Mouse (Mus musculus) testis, adult 2 months (tissue): ENCODE results near the gene Casz1. TPM values are rescaled to one million over a fixed set of nuclear protein-coding genes. Genes with fewer than 3 reads are reported as not detected.

Experiments used
- H3K27ac ChIP-seq: fragments of 200-500 bp; 2 replicates; pipeline ENCODE4 v1.5.1; 2012; ENCODE audit warnings: low read depth, low read length; ENCODE audit not compliant: control insufficient read depth, insufficient read depth
- H3K27me3 ChIP-seq: fragments of 200-500 bp; 2 replicates; pipeline ENCODE4 v1.6.1; 2012; ENCODE audit warnings: mild to moderate bottlenecking, low read length, moderate library complexity; ENCODE audit not compliant: control insufficient read depth, insufficient read depth
- H3K36me3 ChIP-seq: fragments of 200-500 bp; 2 replicates; pipeline ENCODE4 v1.6.1; 2012; ENCODE audit warnings: mild to moderate bottlenecking, low read length; ENCODE audit not compliant: control insufficient read depth, insufficient read depth
- H3K4me1 ChIP-seq: fragments of 200-500 bp; 2 replicates; pipeline ENCODE4 v1.6.1; 2012; ENCODE audit warnings: low read length; ENCODE audit not compliant: control insufficient read depth, insufficient read depth
- H3K4me3 ChIP-seq: fragments of 200-500 bp; 2 replicates; pipeline ENCODE4 v1.5.1; 2012; ENCODE audit warnings: low read depth, mild to moderate bottlenecking, low read length, moderate library complexity, mixed read lengths; ENCODE audit not compliant: control insufficient read depth
- CTCF ChIP-seq: fragments of 200-500 bp; IDR thresholded peaks from 2 replicates; pipeline ENCODE4 v1.5.1; 2012; ENCODE audit warnings: low read depth, mild to moderate bottlenecking, inconsistent platforms, low read length, moderate library complexity; ENCODE audit not compliant: control insufficient read depth, insufficient read depth, insufficient replicate concordance
- POLR2A ChIP-seq: fragments of 200-500 bp; IDR thresholded peaks from 2 replicates; pipeline ENCODE4 v1.6.1; 2012; ENCODE audit warnings: low read depth, mild to moderate bottlenecking, inconsistent platforms, low read length, moderate library complexity; ENCODE audit not compliant: control insufficient read depth
- polyA plus RNA-seq: library from polyadenylated mRNA; depleted of rRNA; stranded (reverse); fragments of >200 nt; gene quantifications from 2 replicates; pipeline ENCODE4 v1.2.3, GENCODE M21; 2012

Casz1 gene
- polyA plus RNA-seq, 1 experiment = 8.5 TPM

DNA sequence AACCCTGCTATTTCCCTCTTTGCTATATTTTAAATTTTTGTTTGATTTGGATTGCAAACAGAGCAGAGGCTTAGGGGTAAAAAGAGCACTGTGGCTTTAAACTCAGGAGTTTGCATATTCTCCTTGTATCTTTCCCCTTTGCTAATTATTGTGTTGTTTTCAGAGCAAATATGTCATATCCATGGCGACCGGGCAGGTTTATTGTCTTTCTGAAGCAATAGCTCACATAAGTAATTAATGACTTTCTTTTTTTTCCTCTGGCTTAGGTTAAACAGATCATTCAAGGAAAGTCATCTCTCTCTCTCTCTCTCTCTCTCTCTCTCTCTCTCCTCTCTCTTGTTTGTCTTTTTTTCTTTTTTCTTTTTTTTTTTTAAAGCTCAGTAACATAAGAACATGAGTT, 4.6 kb downstream of the Casz1 start:
- Histone ChIP-seq H3K27me3 (peaks cover 5% of the 10 kb centered on the region), H3K4me3 (no peak overlapping the region), H3K36me3 (no peaks in the 10 kb centered on the region), H3K4me1 (peaks cover 14% of the 10 kb centered on the region), H3K27ac (no peak overlapping the region)
- TF ChIP-seq CTCF = no peak
- no peak for TF ChIP-seq POLR2A

DNA sequence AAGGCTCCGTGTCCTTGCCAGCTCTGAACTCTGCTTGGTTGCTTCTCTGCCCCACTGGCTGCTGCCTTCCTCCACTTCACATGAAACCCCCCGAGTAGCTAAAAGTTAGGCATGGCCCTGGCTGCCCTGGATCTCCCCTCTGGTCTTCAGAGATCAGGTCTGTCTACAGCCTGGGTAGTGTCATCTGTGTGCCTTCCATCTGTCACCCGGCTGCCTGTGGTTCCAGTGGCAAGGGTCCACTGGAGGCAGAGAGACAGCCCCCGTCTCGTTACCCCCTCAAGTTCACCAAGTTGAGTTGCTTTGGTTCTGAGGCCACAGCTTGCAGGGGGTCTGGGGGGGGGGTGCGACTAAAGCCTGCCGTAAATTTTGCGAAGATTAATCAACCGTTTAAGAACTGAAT, 6.5 kb downstream of the Casz1 start:
- Histone ChIP-seq H3K4me1 (peaks cover 6% of the 10 kb centered on the region), H3K36me3 (no peaks in the 10 kb centered on the region), H3K27ac (no peak overlapping the region), H3K27me3 (peaks cover 4% of the 10 kb centered on the region), H3K4me3 (no peak overlapping the region)
- TF ChIP-seq POLR2A = no peak
- no peak for TF ChIP-seq CTCF

DNA sequence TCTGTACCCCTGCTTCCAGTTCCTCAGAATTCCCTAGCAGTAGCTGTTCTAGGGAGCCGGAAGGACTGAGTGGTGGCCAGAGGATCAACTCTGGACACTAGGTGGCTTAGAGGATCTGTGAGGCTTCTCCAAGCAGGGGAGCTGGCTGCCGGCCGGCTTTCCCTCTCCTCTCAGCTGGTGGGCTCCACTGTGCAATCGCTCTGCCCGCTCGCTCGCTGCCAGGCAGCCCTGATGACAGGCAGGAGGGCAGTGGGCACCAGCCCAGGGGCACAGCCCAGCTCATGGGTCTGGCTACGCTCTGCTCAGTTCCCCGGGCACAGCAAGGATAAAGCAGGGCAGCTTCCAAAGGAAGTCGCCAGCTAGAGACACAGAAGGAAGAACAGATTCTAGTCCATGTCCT, 7.7 kb downstream of the Casz1 start:
- Histone ChIP-seq H3K4me3 (no peak overlapping the region), H3K36me3 (no peaks in the 10 kb centered on the region), H3K27ac (no peak overlapping the region), H3K27me3 (no peaks in the 10 kb centered on the region), H3K4me1 (no peaks in the 10 kb centered on the region; the same call in none of the 2 replicates)
- TF ChIP-seq POLR2A (no peak), CTCF (no peak)

DNA sequence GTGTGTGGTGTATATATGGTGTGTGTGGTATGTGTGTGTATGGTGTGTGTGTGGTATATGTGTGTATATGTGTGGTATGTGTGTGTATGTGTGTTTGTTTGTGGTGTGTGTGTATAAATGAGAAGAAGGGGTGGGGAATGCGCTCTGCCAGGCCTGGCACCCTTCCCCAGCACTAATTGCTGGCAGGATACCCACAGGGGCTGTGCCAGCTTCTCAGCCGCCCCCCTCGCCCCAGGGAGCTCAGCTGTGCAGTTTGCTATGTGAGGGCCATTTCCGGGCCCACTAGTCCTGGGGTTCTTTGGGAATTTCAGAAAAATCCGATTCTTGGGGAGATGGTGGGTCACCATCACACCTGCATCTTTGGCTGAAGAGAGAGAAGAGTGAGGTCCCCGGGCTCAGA, 9.0 kb downstream of the Casz1 start:
- Histone ChIP-seq H3K36me3 (no peaks in the 10 kb centered on the region), H3K4me1 (no peaks in the 10 kb centered on the region; the same call in 1 of the 2 replicates), H3K4me3 (no peak overlapping the region), H3K27ac (no peak overlapping the region), H3K27me3 (no peaks in the 10 kb centered on the region)
- TF ChIP-seq CTCF = no peak
- TF ChIP-seq POLR2A = no peak

DNA sequence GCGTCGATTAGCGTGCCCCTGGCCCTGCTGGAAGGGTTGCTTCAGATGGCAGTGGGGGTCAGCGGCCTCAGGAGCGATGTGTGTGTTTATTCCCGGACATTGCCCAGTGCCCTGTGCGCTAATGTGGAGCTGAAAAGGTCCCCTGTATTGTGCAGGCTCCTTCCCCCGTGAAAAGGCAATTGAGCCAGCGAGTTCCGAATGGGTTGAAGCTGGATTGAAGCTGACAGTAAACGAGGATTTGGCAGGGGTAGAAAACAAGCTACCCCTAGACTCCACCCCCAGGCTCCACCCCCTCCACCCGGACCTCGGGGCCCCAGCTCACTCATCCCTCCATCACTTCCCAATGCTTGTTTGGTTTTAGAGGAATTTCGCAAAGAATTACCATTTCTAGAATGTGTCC, 12.3 kb downstream of the Casz1 start:
- H3K36me3 ChIP-seq = no peaks in the 10 kb centered on the region
- H3K4me3 ChIP-seq = no peak overlapping the region
- H3K27me3 ChIP-seq = no peaks in the 10 kb centered on the region
- TF ChIP-seq CTCF = no peak
- no peak for TF ChIP-seq POLR2A
- no peak overlapping the region for H3K27ac ChIP-seq
- no peaks in the 10 kb centered on the region for H3K4me1 ChIP-seq

DNA sequence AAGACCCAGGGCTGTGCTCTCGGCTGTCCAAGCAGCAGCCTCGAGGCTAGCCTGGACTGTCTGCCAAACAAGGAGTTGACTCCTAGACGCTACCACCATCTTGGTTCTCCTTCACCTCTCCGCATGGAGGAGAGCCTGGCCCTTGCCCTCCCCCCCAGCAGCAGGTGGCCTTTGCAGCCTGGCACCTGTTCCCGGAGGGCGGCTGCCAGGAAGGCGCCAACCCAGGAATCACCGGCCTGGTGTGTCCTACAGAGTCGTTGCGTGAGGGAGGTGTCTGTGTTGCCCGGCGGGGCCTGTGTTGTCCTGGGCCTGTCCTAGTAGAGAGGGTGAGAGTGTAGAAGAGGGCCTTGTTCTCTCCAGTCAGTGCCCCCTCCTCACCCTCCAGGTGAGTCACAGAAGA, 13.9 kb downstream of the Casz1 start:
- H3K36me3 ChIP-seq = no peaks in the 10 kb centered on the region

DNA sequence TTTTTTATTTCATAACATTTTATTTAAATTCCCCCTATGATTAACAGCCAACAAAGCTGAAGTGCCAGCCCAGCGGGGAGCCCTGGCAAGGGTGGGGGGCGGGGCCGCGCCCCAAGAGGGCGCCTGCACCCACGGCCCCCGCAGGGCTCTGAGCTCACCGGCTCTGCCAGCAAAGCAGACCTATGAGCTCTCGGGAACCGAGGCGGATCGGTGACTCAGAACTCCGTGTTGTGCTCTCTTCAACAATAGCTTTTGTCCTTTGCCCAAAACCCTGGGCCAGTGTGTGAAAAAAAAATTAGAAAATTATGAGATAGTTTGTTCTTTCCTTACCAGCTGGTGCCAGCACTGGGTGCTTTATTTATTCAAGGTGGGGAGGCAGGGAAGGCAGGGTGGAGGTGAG, 15.9 kb downstream of the Casz1 start:
- Histone ChIP-seq H3K27ac (no peak overlapping the region), H3K27me3 (no peaks in the 10 kb centered on the region), H3K4me1 (no peaks in the 10 kb centered on the region), H3K36me3 (no peaks in the 10 kb centered on the region), H3K4me3 (no peak overlapping the region)
- TF ChIP-seq POLR2A = no peak
- TF ChIP-seq CTCF = no peak

More for the DNA sequence above, 13.9 kb downstream of the Casz1 start:
- no peaks in the 10 kb centered on the region for H3K27me3 ChIP-seq
- TF ChIP-seq POLR2A = no peak
- no peak for TF ChIP-seq CTCF
- no peak overlapping the region for H3K4me3 ChIP-seq
- H3K27ac ChIP-seq = no peak overlapping the region
- no peaks in the 10 kb centered on the region for H3K4me1 ChIP-seq

DNA sequence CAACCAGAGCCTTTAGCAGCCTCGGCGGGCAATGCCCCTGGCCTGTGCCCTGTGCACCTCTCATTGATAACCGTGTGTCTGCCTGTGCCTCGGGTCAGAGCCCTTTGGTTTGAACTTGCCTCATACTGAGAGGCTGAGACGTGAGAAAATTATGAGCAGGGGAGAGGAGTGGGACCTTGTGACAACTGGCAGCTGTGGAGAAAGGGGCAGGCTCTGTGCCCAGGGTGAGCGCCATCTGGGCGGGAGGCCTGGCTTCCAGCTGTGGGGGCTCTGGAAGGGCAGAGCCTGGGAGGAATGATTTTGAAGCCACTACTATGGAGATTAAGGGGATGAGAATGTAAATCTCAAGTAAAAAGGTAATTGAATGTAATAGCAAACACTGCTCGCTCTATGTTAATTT, 19.1 kb downstream of the Casz1 start:
- Histone ChIP-seq H3K4me3 (no peak overlapping the region), H3K36me3 (no peaks in the 10 kb centered on the region), H3K27ac (no peak overlapping the region), H3K4me1 (no peaks in the 10 kb centered on the region; the same call in 1 of the 2 replicates), H3K27me3 (no peaks in the 10 kb centered on the region)
- no peak for TF ChIP-seq POLR2A
- TF ChIP-seq CTCF = no peak
